Mouse (Mus musculus): ENCODE measurements around the gene Wars. TPM values are rescaled to one million over a fixed set of nuclear protein-coding genes. Genes with fewer than 3 reads are reported as not detected.

The Wars gene
- polyA plus RNA-seq, 1 experiment from 2014 or later: 70.7 TPM

DNA sequence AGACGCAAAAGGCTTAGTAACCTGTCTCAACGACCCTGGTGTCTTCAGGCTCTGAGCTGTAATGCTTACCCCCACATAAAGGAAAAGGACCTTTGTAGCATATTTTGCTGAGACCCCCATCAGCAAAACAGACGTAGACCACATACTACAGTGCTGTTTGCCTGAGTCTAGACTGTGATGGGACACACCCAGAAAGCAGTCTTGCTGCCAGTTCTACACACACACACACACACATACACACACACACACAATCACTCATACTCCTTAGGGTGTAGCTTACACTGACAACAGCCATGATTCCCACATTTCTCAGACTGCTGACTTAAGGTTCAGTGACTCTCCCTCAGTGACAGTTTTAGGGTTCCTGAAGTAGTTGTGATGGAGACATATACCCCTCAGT lies 12.8 kb downstream of the Wars start:
- Histone ChIP-seq H3K9me3 (ENCODE audit: control insufficient read depth, low read length) (no peaks in the 10 kb centered on the region), H3K27me3 (ENCODE audit: control insufficient read depth, insufficient read depth, low read length) (no peaks in the 10 kb centered on the region), H3K4me1 (replicated peaks; ENCODE audit: control insufficient read depth, insufficient read depth) (no peaks in the 10 kb centered on the region), H3K4me2 (replicated peaks; ENCODE audit: low read depth) (no peak overlapping the region), H3K4me3 (ENCODE audit: low read depth, low read length) (no peak overlapping the region), H3K36me3 (ENCODE audit: control insufficient read depth, insufficient read depth, low read length) (peaks cover 4% of the 10 kb centered on the region; the same call in 1 of the 2 replicates), H3K9ac (ENCODE audit: low read length) (no peak overlapping the region), H3K27ac (replicated peaks) (peak overlapping the region; percentile 87)
- DNase-seq (ENCODE audit: low spot score) (peak; percentile 61), ATAC-seq (ENCODE audit: low FRiP score, low TSS enrichment) (peak; percentile 88)
- 60% methylated on average over 3 of the region's 3 CpGs for WGBS
- TF ChIP-seq EP300 (optimal IDR thresholded peaks at IDR 0.05): no peak
- TF ChIP-seq CTCF (IDR thresholded peaks at IDR 0.05; ENCODE audit: low read depth): no peak

DNA sequence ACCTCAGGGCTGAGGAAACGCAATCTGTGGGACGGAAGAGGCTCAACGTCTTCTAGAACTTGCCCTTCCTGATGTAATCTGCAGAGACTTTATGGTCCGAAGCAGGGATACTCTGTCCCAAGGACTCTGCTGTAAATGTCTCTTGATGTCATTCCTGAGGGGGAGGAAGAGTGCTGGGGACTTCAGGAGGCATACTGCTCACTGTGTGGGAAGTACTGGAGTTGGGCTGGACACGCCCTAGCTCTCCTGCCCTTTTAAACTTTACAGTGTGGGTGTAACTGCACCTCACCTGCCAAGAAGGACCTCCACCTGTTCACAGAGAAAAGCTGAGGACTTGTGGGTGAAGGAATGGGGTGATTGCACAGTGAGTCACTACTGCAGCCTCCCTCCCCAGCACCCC lies 13.4 kb downstream of the Wars start:
- ATAC-seq (ENCODE audit: low FRiP score, low TSS enrichment): peak; percentile 92
- Histone ChIP-seq H3K4me1 (replicated peaks; ENCODE audit: control insufficient read depth, insufficient read depth) (no peaks in the 10 kb centered on the region), H3K4me2 (replicated peaks; ENCODE audit: low read depth) (no peak overlapping the region), H3K4me3 (ENCODE audit: low read depth, low read length) (no peak overlapping the region), H3K9me3 (ENCODE audit: control insufficient read depth, low read length) (no peaks in the 10 kb centered on the region), H3K9ac (ENCODE audit: low read length) (no peak overlapping the region), H3K36me3 (ENCODE audit: control insufficient read depth, insufficient read depth, low read length) (peaks cover 4% of the 10 kb centered on the region), H3K27ac (replicated peaks) (peak overlapping the region; percentile 87), H3K27me3 (ENCODE audit: control insufficient read depth, insufficient read depth, low read length) (no peaks in the 10 kb centered on the region)
- DNase-seq (ENCODE audit: low spot score): peak; percentile 76
- 64% methylated on average over 5 of the region's 5 CpGs for WGBS
- TF ChIP-seq EP300 (optimal IDR thresholded peaks at IDR 0.05): no peak
- no peak for TF ChIP-seq CTCF (IDR thresholded peaks at IDR 0.05; ENCODE audit: low read depth)

DNA sequence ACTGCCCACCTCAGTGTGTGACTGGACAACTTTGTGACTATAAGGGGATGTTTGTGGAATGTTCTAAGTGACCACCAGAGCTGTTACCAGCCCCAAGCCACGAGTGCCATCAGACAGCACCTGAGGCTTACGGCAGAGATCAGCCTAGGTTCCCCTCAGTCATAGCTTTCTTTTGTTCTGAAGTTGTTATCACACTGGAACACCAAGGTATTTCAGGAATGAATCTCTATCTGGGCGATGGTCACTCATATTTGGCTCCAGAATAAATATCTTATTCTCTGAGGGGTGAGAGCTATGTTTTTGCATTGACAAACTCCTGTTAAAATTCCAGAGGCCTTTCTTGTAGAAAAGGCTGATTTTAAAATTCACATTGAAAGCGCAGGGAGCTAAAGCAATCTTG lies 14.8 kb downstream of the Wars start:
- no peaks in the 10 kb centered on the region for H3K9me3 ChIP-seq (ENCODE audit: control insufficient read depth, low read length)
- no peaks in the 10 kb centered on the region for H3K27me3 ChIP-seq (ENCODE audit: control insufficient read depth, insufficient read depth, low read length)
- H3K4me1 ChIP-seq (replicated peaks; ENCODE audit: control insufficient read depth, insufficient read depth): no peaks in the 10 kb centered on the region
- no peak overlapping the region for H3K4me2 ChIP-seq (replicated peaks; ENCODE audit: low read depth)
- ATAC-seq (ENCODE audit: low FRiP score, low TSS enrichment): no peak
- no peak for TF ChIP-seq CTCF (IDR thresholded peaks at IDR 0.05; ENCODE audit: low read depth)
- no peak for TF ChIP-seq EP300 (optimal IDR thresholded peaks at IDR 0.05)
- H3K4me3 ChIP-seq (ENCODE audit: low read depth, low read length): no peak overlapping the region
- no peak overlapping the region for H3K27ac ChIP-seq (replicated peaks)
- DNase-seq (ENCODE audit: low spot score): no peak
- WGBS: 75% methylated on average over 4 of the region's 4 CpGs
- peaks cover 11% of the 10 kb centered on the region for H3K36me3 ChIP-seq (ENCODE audit: control insufficient read depth, insufficient read depth, low read length)
- no peak overlapping the region for H3K9ac ChIP-seq (ENCODE audit: low read length)

DNA sequence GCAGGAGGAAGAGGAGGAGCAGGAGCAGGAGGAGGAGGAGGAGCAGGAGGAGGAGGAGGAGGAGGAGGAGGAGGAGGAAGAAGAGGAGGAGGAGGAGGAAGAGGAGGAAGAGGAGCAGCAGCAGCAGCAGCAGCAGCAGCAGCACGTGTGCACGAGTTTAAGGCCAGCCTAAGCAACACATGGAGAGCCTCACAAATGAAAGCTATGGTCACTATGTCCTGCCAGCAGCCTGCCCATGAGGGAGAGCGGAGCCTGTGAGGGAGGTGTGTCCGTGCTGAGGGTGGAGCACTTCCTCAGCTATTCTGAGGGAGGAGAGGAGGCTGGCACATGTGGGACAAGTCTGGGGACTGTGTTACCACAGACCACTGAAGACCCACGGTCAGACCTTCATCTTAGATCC lies 20.9 kb downstream of the Wars start:
- Histone ChIP-seq H3K4me2 (replicated peaks; ENCODE audit: low read depth) (no peak overlapping the region), H3K4me1 (replicated peaks; ENCODE audit: control insufficient read depth, insufficient read depth) (no peaks in the 10 kb centered on the region), H3K9me3 (ENCODE audit: control insufficient read depth, low read length) (no peaks in the 10 kb centered on the region), H3K27me3 (ENCODE audit: control insufficient read depth, insufficient read depth, low read length) (no peaks in the 10 kb centered on the region), H3K4me3 (ENCODE audit: low read depth, low read length) (no peak overlapping the region), H3K36me3 (ENCODE audit: control insufficient read depth, insufficient read depth, low read length) (peaks cover 17% of the 10 kb centered on the region), H3K9ac (ENCODE audit: low read length) (no peak overlapping the region), H3K27ac (replicated peaks) (no peak overlapping the region)
- 79% methylated on average over 5 of the region's 5 CpGs for WGBS
- DNase-seq (ENCODE audit: low spot score) (no peak), ATAC-seq (ENCODE audit: low FRiP score, low TSS enrichment) (no peak)
- TF ChIP-seq CTCF (IDR thresholded peaks at IDR 0.05; ENCODE audit: low read depth) (no peak), EP300 (optimal IDR thresholded peaks at IDR 0.05) (no peak)

DNA sequence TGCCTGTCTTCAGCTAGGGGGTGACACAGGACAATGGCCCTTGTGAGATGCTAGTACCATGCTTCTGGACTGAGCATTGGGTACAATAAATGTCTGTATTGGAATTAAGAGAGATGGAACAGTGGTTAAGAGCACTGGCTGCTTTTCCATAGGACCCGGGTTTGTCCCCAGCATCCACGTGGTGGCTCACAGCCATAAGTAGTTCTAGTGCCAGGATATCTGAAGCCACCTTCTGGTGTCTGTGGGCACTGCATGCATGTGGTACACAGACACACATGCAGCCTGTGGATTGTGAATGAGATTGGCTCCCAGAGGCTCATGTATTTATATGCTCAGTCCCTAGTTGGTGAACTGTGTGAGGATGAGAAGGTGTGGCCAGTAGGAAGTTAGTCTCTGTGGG lies 24.4 kb downstream of the Wars start:
- ATAC-seq (ENCODE audit: low FRiP score, low TSS enrichment) (no peak), DNase-seq (ENCODE audit: low spot score) (no peak)
- Histone ChIP-seq H3K9me3 (ENCODE audit: control insufficient read depth, low read length) (no peaks in the 10 kb centered on the region), H3K27ac (replicated peaks) (no peak overlapping the region), H3K4me3 (ENCODE audit: low read depth, low read length) (no peak overlapping the region), H3K4me2 (replicated peaks; ENCODE audit: low read depth) (no peak overlapping the region), H3K36me3 (ENCODE audit: control insufficient read depth, insufficient read depth, low read length) (peaks cover 14% of the 10 kb centered on the region; the same call in 1 of the 2 replicates), H3K4me1 (replicated peaks; ENCODE audit: control insufficient read depth, insufficient read depth) (no peaks in the 10 kb centered on the region), H3K27me3 (ENCODE audit: control insufficient read depth, insufficient read depth, low read length) (no peaks in the 10 kb centered on the region), H3K9ac (ENCODE audit: low read length) (no peak overlapping the region)
- WGBS: 85% methylated on average over 2 of the region's 2 CpGs
- TF ChIP-seq CTCF (IDR thresholded peaks at IDR 0.05; ENCODE audit: low read depth): peak; percentile 56
- no peak for TF ChIP-seq EP300 (optimal IDR thresholded peaks at IDR 0.05)

DNA sequence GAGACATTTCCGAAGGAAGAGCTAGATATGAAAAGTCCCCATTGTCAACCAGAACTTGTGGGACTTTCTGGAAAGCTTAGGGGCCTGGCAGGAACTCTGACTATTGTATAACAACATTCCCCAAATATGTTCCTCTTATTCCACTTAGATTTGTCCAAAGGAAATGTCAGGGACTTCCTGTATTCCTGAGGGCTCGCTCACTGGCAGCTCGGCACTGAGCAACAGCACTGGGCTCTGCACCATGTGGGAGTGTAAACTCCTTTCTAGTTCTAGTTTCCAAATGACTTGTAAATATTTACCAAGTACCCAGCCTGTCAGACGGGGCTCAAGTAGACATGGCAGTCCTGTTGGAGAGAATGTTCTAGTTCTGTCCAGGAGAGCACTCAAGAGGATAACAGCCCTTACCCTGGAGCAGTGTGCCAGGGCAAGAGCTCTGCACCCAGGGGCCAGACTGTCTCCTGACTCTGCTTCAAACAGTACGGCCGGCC lies 28.9 kb downstream of the Wars start:
- Histone ChIP-seq H3K4me2 (replicated peaks; ENCODE audit: low read depth) (no peak overlapping the region), H3K27ac (replicated peaks) (peak overlapping the region; percentile 53), H3K9me3 (ENCODE audit: control insufficient read depth, low read length) (no peaks in the 10 kb centered on the region), H3K4me1 (replicated peaks; ENCODE audit: control insufficient read depth, insufficient read depth) (no peaks in the 10 kb centered on the region), H3K36me3 (ENCODE audit: control insufficient read depth, insufficient read depth, low read length) (peaks cover 30% of the 10 kb centered on the region), H3K9ac (ENCODE audit: low read length) (no peak overlapping the region), H3K4me3 (ENCODE audit: low read depth, low read length) (no peak overlapping the region), H3K27me3 (ENCODE audit: control insufficient read depth, insufficient read depth, low read length) (no peaks in the 10 kb centered on the region)
- 49% methylated on average over 6 of the region's 6 CpGs for WGBS
- TF ChIP-seq EP300 (optimal IDR thresholded peaks at IDR 0.05): no peak
- no peak for TF ChIP-seq CTCF (IDR thresholded peaks at IDR 0.05; ENCODE audit: low read depth)
- no peak for DNase-seq (ENCODE audit: low spot score)
- peak; percentile 57 for ATAC-seq (ENCODE audit: low FRiP score, low TSS enrichment)
